Mouse (Mus musculus) right cerebral cortex, adult 18-20 months (tissue): ENCODE measurements around the gene Apopt1.

ENCODE experiments used
- DNase-seq: peaks from one replicate; pipeline ENCODE4 v3.0.0; 2022; ENCODE audit warnings: mixed read lengths

The Apopt1 gene

GRCm38 (mm10) chr12:111682003-111682402, 31.1 kb upstream of the Apopt1 start:
- peak; percentile 71 for DNase-seq

GRCm38 (mm10) chr12:111682806-111683205, 30.3 kb upstream of the Apopt1 start:
- DNase-seq: no peak

- DNase-seq: peak; percentile 50
Measured at GRCm38 (mm10) chr12:111686390-111686789, 26.7 kb upstream of the Apopt1 start.

GRCm38 (mm10) chr12:111687350-111688068, 25.6 kb upstream of the Apopt1 start:
- DNase-seq: peak; percentile 83

GRCm38 (mm10) chr12:111688069-111688428, 25.0 kb upstream of the Apopt1 start:
- no peak for DNase-seq

GRCm38 (mm10) chr12:111689426-111689825, 23.6 kb upstream of the Apopt1 start:
- DNase-seq: no peak

- DNase-seq: peak; percentile 40
Measured at GRCm38 (mm10) chr12:111691346-111691872, 21.7 kb upstream of the Apopt1 start.

GRCm38 (mm10) chr12:111692899-111693298, 20.2 kb upstream of the Apopt1 start:
- no peak for DNase-seq

GRCm38 (mm10) chr12:111693341-111694270, 19.5 kb upstream of the Apopt1 start:
- DNase-seq: peak; percentile 79

GRCm38 (mm10) chr12:111694271-111694781, 18.7 kb upstream of the Apopt1 start:
- DNase-seq: no peak

- DNase-seq: peak; percentile 64
Measured at GRCm38 (mm10) chr12:111694880-111695804, 17.9 kb upstream of the Apopt1 start.

GRCm38 (mm10) chr12:111696239-111696638, 16.8 kb upstream of the Apopt1 start:
- peak; percentile 76 for DNase-seq

GRCm38 (mm10) chr12:111697708-111698107, 15.4 kb upstream of the Apopt1 start:
- no peak for DNase-seq

- no peak for DNase-seq
Measured at GRCm38 (mm10) chr12:111698346-111698913, 14.6 kb upstream of the Apopt1 start.

GRCm38 (mm10) chr12:111699542-111699941, 13.5 kb upstream of the Apopt1 start:
- peak; percentile 76 for DNase-seq

GRCm38 (mm10) chr12:111700920-111701458, 12.1 kb upstream of the Apopt1 start:
- DNase-seq: peak; percentile 84

GRCm38 (mm10) chr12:111703301-111703700, 9.8 kb upstream of the Apopt1 start:
- DNase-seq: no peak

- no peak for DNase-seq
Measured at GRCm38 (mm10) chr12:111704609-111705008, 8.5 kb upstream of the Apopt1 start.

GRCm38 (mm10) chr12:111705186-111705973, 7.7 kb upstream of the Apopt1 start:
- no peak for DNase-seq

GRCm38 (mm10) chr12:111708181-111708580, 4.9 kb upstream of the Apopt1 start:
- DNase-seq: no peak

- DNase-seq: no peak
Measured at GRCm38 (mm10) chr12:111710091-111710490, 3.0 kb upstream of the Apopt1 start.
